Mouse (Mus musculus) urinary bladder, adult 2 months (tissue): ENCODE measurements around the gene Defa22. TPM values are rescaled to one million over a fixed set of nuclear protein-coding genes. Genes with fewer than 3 reads are reported as not detected.
"Not testable (repeated sequence)": the region's sequence is repeated elsewhere in the genome, so short reads cannot be mapped to it uniquely, and the experiment has no call there.

Experiments used
- DNase-seq: peaks from one replicate; pipeline ENCODE4 v3.0.0; 2022; ENCODE audit warnings: low spot score
- polyA plus RNA-seq: library from polyadenylated mRNA; depleted of rRNA; stranded (reverse); fragments of >200 nt; gene quantifications from 2 replicates; pipeline ENCODE4 v1.2.3, GENCODE M21; 2012; rRNA removed

Defa22 gene
- not detected in 2 replicates for polyA plus RNA-seq

GRCm38 (mm10) chr8:21161977-21162376 is at the start of gene Defa22:
Gene Defa22, plus strand, starts transcription at chr8:21162277.
- DNase-seq, result not testable (repeated sequence)

GRCm38 (mm10) chr8:21134342-21134741 is 27.7 kb upstream of the Defa22 start, which contains the start of gene Defa30:
Gene Defa30, plus strand, starts transcription at chr8:21134642.
- not testable (repeated sequence) for DNase-seq

GRCm38 (mm10) chr8:21191314-21191713 is 29.2 kb downstream of the Defa22 start, which contains the start of gene Defa31:
Gene Defa31, plus strand, starts transcription at chr8:21191614.
- DNase-seq, result not testable (repeated sequence)

- not testable (repeated sequence) for DNase-seq
Measured at GRCm38 (mm10) chr8:21201261-21201660, 39.2 kb downstream of the Defa22 start, which contains the start of gene Gm15293. Gene Gm15293, plus strand, starts transcription at chr8:21201561.

Other genes with a start within 250 kb of the Defa22 start
- not detected in 2 replicates for gene Gm6040, start 240.2 kb upstream of the Defa22 start, polyA plus RNA-seq
- not detected in 2 replicates for gene AY761185, start 217.6 kb upstream of the Defa22 start, polyA plus RNA-seq
- not detected in 2 replicates for gene Defa21, start 136.7 kb upstream of the Defa22 start, polyA plus RNA-seq
- not detected in 2 replicates for gene Defa23, start 107.2 kb upstream of the Defa22 start, polyA plus RNA-seq
- gene Defa35, start 97.2 kb upstream of the Defa22 start, polyA plus RNA-seq, result 0.25 TPM in 1 of 2 replicates, not detected in the other
- gene Defa25, start 77.8 kb upstream of the Defa22 start, polyA plus RNA-seq, result not detected in 2 replicates
- gene Gm14851, start 66.2 kb upstream of the Defa22 start, polyA plus RNA-seq, result not detected in 2 replicates
- not detected in 2 replicates for gene Defa30, start 27.6 kb upstream of the Defa22 start, polyA plus RNA-seq
- not detected in 2 replicates for gene Defa31, start 29.3 kb downstream of the Defa22 start, polyA plus RNA-seq
- gene Gm15293, start 39.3 kb downstream of the Defa22 start, polyA plus RNA-seq, result not detected in 2 replicates
- gene Gm15292, start 87.5 kb downstream of the Defa22 start, polyA plus RNA-seq, result not detected in 2 replicates
- gene Defa27, start 153.3 kb downstream of the Defa22 start, polyA plus RNA-seq, result not detected in 2 replicates
- gene Defa29, start 164.7 kb downstream of the Defa22 start, polyA plus RNA-seq, result not detected in 2 replicates
- not detected in 2 replicates for gene Defa2, start 216.2 kb downstream of the Defa22 start, polyA plus RNA-seq
- gene Defa33, start 229.5 kb downstream of the Defa22 start, polyA plus RNA-seq, result not detected in 2 replicates